Mouse (Mus musculus) stomach, postnatal 0 days (tissue): ENCODE data around the gene Inpp5e.

Experiments
- CTCF ChIP-seq: IDR thresholded peaks from 2 replicates; pipeline ENCODE4 v1.5.1; 2016; ENCODE audit warnings: antibody characterized with exemption, low read depth, mild to moderate bottlenecking, moderate library complexity
- EP300 ChIP-seq: optimal IDR thresholded peaks from 2 replicates; pipeline ENCODE3; 2016; ENCODE audit warnings: antibody characterized with exemption

- TF ChIP-seq CTCF (no peak), EP300 (no peak)
Observed at GRCm38 (mm10) chr2:26387713-26388112, 21.3 kb downstream of the Inpp5e start.
